Mouse (Mus musculus): ENCODE measurements around the gene Cpt1a. TPM values are rescaled to one million over a fixed set of nuclear protein-coding genes. Genes with fewer than 3 reads are reported as not detected.
A peak's percentile ranks its signal among the peaks of the same experiment; 100 is the strongest.

The Cpt1a gene
- polyA plus RNA-seq, 1 experiment from 2014 or later: 16.1 TPM

- H3K27ac ChIP-seq: no peak overlapping the region
- 82% methylated on average over 6 of the region's 6 CpGs for WGBS
- no peak overlapping the region; the same call in 1 of the 2 replicates for H3K4me2 ChIP-seq
- no peak overlapping the region for H3K4me3 ChIP-seq
- H3K36me3 ChIP-seq (replicated peaks): no peaks in the 10 kb centered on the region
- peak; percentile 19; the same call in 1 of the 2 replicates for ATAC-seq (replicated peaks)
- no peaks in the 10 kb centered on the region for H3K9me3 ChIP-seq
- no peak overlapping the region for H3K9ac ChIP-seq
- H3K4me1 ChIP-seq: peaks cover 8% of the 10 kb centered on the region; the same call in 1 of the 2 replicates
- no peaks in the 10 kb centered on the region for H3K27me3 ChIP-seq (replicated peaks)
Measured at GRCm38 (mm10) chr19:3388061-3388460, 65.9 kb downstream of the Cpt1a start.

- Histone ChIP-seq H3K4me3 (peak within 1 kb of the TSS; percentile 47), H3K4me2 (peak within 1 kb of the TSS; percentile 80), H3K4me1 (peaks cover 8% of the 10 kb centered on the region; the same call in 1 of the 2 replicates), H3K9me3 (no peaks in the 10 kb centered on the region), H3K36me3 (replicated peaks) (no peaks in the 10 kb centered on the region), H3K9ac (peak within 1 kb of the TSS; percentile 39), H3K27me3 (replicated peaks) (no peaks in the 10 kb centered on the region), H3K27ac (peak within 1 kb of the TSS; percentile 61; the same call in 1 of the 2 replicates)
- 3% methylated on average over 32 of the region's 33 CpGs for WGBS
- peak; percentile 95 for ATAC-seq (replicated peaks)
Measured at GRCm38 (mm10) chr19:3388629-3389057, 66.5 kb downstream of the Cpt1a start, which contains the start of gene Tesmin. Tesmin (plus strand) TSS chr19:3388857.

- Histone ChIP-seq H3K9ac (peak overlapping the region; percentile 39), H3K4me3 (peak overlapping the region; percentile 47), H3K4me1 (peaks cover 8% of the 10 kb centered on the region; the same call in 1 of the 2 replicates), H3K27ac (peak overlapping the region; percentile 61; the same call in 1 of the 2 replicates), H3K27me3 (replicated peaks) (no peaks in the 10 kb centered on the region), H3K9me3 (no peaks in the 10 kb centered on the region), H3K36me3 (replicated peaks) (no peaks in the 10 kb centered on the region), H3K4me2 (peak overlapping the region; percentile 80)
- ATAC-seq (replicated peaks): peak; percentile 92
- WGBS: under 1% methylated on average over 36 of the region's 43 CpGs
Measured at GRCm38 (mm10) chr19:3389089-3389488, 67.0 kb downstream of the Cpt1a start.

GRCm38 (mm10) chr19:3392384-3392783, 70.2 kb downstream of the Cpt1a start:
- no peaks in the 10 kb centered on the region for H3K36me3 ChIP-seq (replicated peaks)
- peaks cover 8% of the 10 kb centered on the region; the same call in 1 of the 2 replicates for H3K4me1 ChIP-seq
- no peak overlapping the region for H3K27ac ChIP-seq
- WGBS: 87% methylated on average over 1 of the region's 1 CpGs
- H3K4me2 ChIP-seq: no peak overlapping the region
- no peak overlapping the region for H3K9ac ChIP-seq
- ATAC-seq (replicated peaks): no peak
- no peaks in the 10 kb centered on the region for H3K27me3 ChIP-seq (replicated peaks)
- H3K9me3 ChIP-seq: no peaks in the 10 kb centered on the region
- H3K4me3 ChIP-seq: no peak overlapping the region

GRCm38 (mm10) chr19:3394216-3394615, 72.1 kb downstream of the Cpt1a start:
- 77% methylated on average over 3 of the region's 3 CpGs for WGBS

GRCm38 (mm10) chr19:3400057-3400456, 77.9 kb downstream of the Cpt1a start:
- H3K9ac ChIP-seq: no peak overlapping the region
- H3K9me3 ChIP-seq: no peaks in the 10 kb centered on the region
- 88% methylated on average over 4 of the region's 4 CpGs for WGBS
- no peaks in the 10 kb centered on the region for H3K4me1 ChIP-seq
- no peak overlapping the region for H3K4me2 ChIP-seq
- H3K27me3 ChIP-seq (replicated peaks): no peaks in the 10 kb centered on the region
- ATAC-seq (replicated peaks): no peak
- no peak overlapping the region for H3K27ac ChIP-seq
- no peak overlapping the region for H3K4me3 ChIP-seq
- H3K36me3 ChIP-seq (replicated peaks): no peaks in the 10 kb centered on the region

More at GRCm38 (mm10) chr19:3394216-3394615, 72.1 kb downstream of the Cpt1a start:
- Histone ChIP-seq H3K9me3 (no peaks in the 10 kb centered on the region), H3K4me3 (no peak overlapping the region), H3K36me3 (replicated peaks) (no peaks in the 10 kb centered on the region), H3K4me2 (no peak overlapping the region), H3K9ac (no peak overlapping the region), H3K27me3 (replicated peaks) (no peaks in the 10 kb centered on the region), H3K4me1 (0 out of 2 replicates have a peak, but pooled peaks cover 2% of the 10 kb centered on the region), H3K27ac (no peak overlapping the region)
- ATAC-seq (replicated peaks): no peak

GRCm38 (mm10) chr19:3401504-3401903, 79.4 kb downstream of the Cpt1a start:
- 90% methylated on average over 7 of the region's 7 CpGs for WGBS
- ATAC-seq (replicated peaks): no peak

GRCm38 (mm10) chr19:3401943-3402342, 79.8 kb downstream of the Cpt1a start:
- Histone ChIP-seq H3K9ac (no peak overlapping the region), H3K4me1 (no peaks in the 10 kb centered on the region), H3K4me3 (no peak overlapping the region), H3K27me3 (replicated peaks) (no peaks in the 10 kb centered on the region), H3K36me3 (replicated peaks) (no peaks in the 10 kb centered on the region), H3K4me2 (no peak overlapping the region), H3K9me3 (no peaks in the 10 kb centered on the region), H3K27ac (no peak overlapping the region)
- 52% methylated on average over 7 of the region's 7 CpGs for WGBS
- no peak for ATAC-seq (replicated peaks)

More at GRCm38 (mm10) chr19:3401504-3401903, 79.4 kb downstream of the Cpt1a start:
- Histone ChIP-seq H3K27me3 (replicated peaks) (no peaks in the 10 kb centered on the region), H3K4me3 (no peak overlapping the region), H3K4me2 (no peak overlapping the region), H3K9ac (no peak overlapping the region), H3K4me1 (no peaks in the 10 kb centered on the region), H3K27ac (no peak overlapping the region), H3K9me3 (no peaks in the 10 kb centered on the region), H3K36me3 (replicated peaks) (no peaks in the 10 kb centered on the region)

GRCm38 (mm10) chr19:3402390-3402789, 80.3 kb downstream of the Cpt1a start:
- WGBS: 83% methylated on average over 6 of the region's 6 CpGs
- ATAC-seq (replicated peaks): no peak

GRCm38 (mm10) chr19:3404030-3404429, 81.9 kb downstream of the Cpt1a start:
- Histone ChIP-seq H3K27me3 (replicated peaks) (no peaks in the 10 kb centered on the region), H3K4me1 (no peaks in the 10 kb centered on the region), H3K4me2 (no peak overlapping the region), H3K9me3 (no peaks in the 10 kb centered on the region), H3K4me3 (no peak overlapping the region), H3K9ac (no peak overlapping the region), H3K27ac (no peak overlapping the region), H3K36me3 (replicated peaks) (no peaks in the 10 kb centered on the region)
- no peak for ATAC-seq (replicated peaks)
- WGBS: 83% methylated on average over 7 of the region's 7 CpGs

More at GRCm38 (mm10) chr19:3402390-3402789, 80.3 kb downstream of the Cpt1a start:
- no peaks in the 10 kb centered on the region for H3K4me1 ChIP-seq
- H3K9me3 ChIP-seq: no peaks in the 10 kb centered on the region
- no peak overlapping the region for H3K4me3 ChIP-seq
- H3K27me3 ChIP-seq (replicated peaks): no peaks in the 10 kb centered on the region
- no peak overlapping the region for H3K9ac ChIP-seq
- H3K36me3 ChIP-seq (replicated peaks): no peaks in the 10 kb centered on the region
- no peak overlapping the region for H3K4me2 ChIP-seq
- no peak overlapping the region for H3K27ac ChIP-seq

GRCm38 (mm10) chr19:3405531-3406281, 83.6 kb downstream of the Cpt1a start:
- Histone ChIP-seq H3K27me3 (replicated peaks) (no peaks in the 10 kb centered on the region), H3K9me3 (no peaks in the 10 kb centered on the region), H3K9ac (no peak overlapping the region), H3K27ac (no peak overlapping the region), H3K36me3 (replicated peaks) (no peaks in the 10 kb centered on the region), H3K4me3 (no peak overlapping the region), H3K4me1 (no peaks in the 10 kb centered on the region), H3K4me2 (no peak overlapping the region)
- no peak for ATAC-seq (replicated peaks)
- 64% methylated on average over 1 of the region's 1 CpGs for WGBS

- Histone ChIP-seq H3K4me1 (peaks cover 7% of the 10 kb centered on the region), H3K27ac (no peak within 1 kb of the TSS), H3K9ac (peak within 1 kb of the TSS; percentile 25; the same call in 1 of the 2 replicates), H3K36me3 (replicated peaks) (no peaks in the 10 kb centered on the region), H3K27me3 (replicated peaks) (peaks cover 15% of the 10 kb centered on the region; the same call in 1 of the 2 replicates), H3K4me3 (peak within 1 kb of the TSS; percentile 35), H3K9me3 (no peaks in the 10 kb centered on the region), H3K4me2 (peak within 1 kb of the TSS; percentile 53)
- WGBS: 7% methylated on average over 37 of the region's 37 CpGs
- peak; percentile 49 for ATAC-seq (replicated peaks)
Measured at GRCm38 (mm10) chr19:3414268-3414733, 92.2 kb downstream of the Cpt1a start, which contains the start of gene Gal. Gal (minus strand) TSS chr19:3414544.
